Mouse (Mus musculus) thymus, postnatal 36 days (tissue): ENCODE results near the gene Tbc1d12.

Experiments used
- DNase-seq, 2 experiments: peaks; one replicate each; pipeline ENCODE4 v3.0.0; 2022; ENCODE audit warnings: mixed read lengths in 2 of 2

The Tbc1d12 gene

GRCm38 (mm10) chr19:38914926-38915325, 78.5 kb downstream of the Tbc1d12 start:
- no peak for DNase-seq

GRCm38 (mm10) chr19:38915677-38916076, 79.3 kb downstream of the Tbc1d12 start:
- peak; percentile 8 to 14 for DNase-seq

- DNase-seq: no peak
Measured at GRCm38 (mm10) chr19:38928481-38929158, 92.2 kb downstream of the Tbc1d12 start.

GRCm38 (mm10) chr19:38929471-38930251, 93.3 kb downstream of the Tbc1d12 start:
- peak in 1 of 2 experiments; percentile 5 for DNase-seq

- no peak for DNase-seq
Measured at GRCm38 (mm10) chr19:38930252-38930787, 93.9 kb downstream of the Tbc1d12 start.

- DNase-seq: peak; percentile 87 to 90
Measured at GRCm38 (mm10) chr19:38930788-38931565, 94.6 kb downstream of the Tbc1d12 start, which contains the start of gene Hells. Gene Hells (plus strand): TSS chr19:38930915.

GRCm38 (mm10) chr19:38931566-38931890, 95.1 kb downstream of the Tbc1d12 start:
- DNase-seq: no peak

- no peak for DNase-seq
Measured at GRCm38 (mm10) chr19:38944590-38945307, 108.4 kb downstream of the Tbc1d12 start.
